Mouse (Mus musculus) lung, embryonic 14.5 days (tissue): ENCODE data around the gene Khk. TPM values are rescaled to one million over a fixed set of nuclear protein-coding genes. Genes with fewer than 3 reads are reported as not detected.
"Not testable (repeated sequence)": the region's sequence is repeated elsewhere in the genome, so short reads cannot be mapped to it uniquely, and the experiment has no call there.

Source experiments
- ATAC-seq: fragments of 200-750 bp; cut with Nextera tagmentation; 2 replicates; pipeline ENCODE4 v1.8.0; 2017; ENCODE audit warnings: mild to moderate bottlenecking, moderate TSS enrichment, moderate library complexity; ENCODE audit not compliant: insufficient read depth
- DNase-seq: peaks from one replicate; pipeline ENCODE4 v3.0.0-alpha.2; 2015
- H3K27ac ChIP-seq: fragments of 300-500 bp; sonication (generic); 2 replicates; pipeline ENCODE4 v1.5.1; 2014; ENCODE audit warnings: low read depth, mild to moderate bottlenecking, moderate library complexity
- H3K27me3 ChIP-seq: fragments of 300-500 bp; sonication (generic); 2 replicates; pipeline ENCODE4 v1.6.1; 2014; ENCODE audit warnings: low read length, control low read depth; ENCODE audit not compliant: insufficient read depth
- H3K36me3 ChIP-seq: fragments of 300-500 bp; sonication (generic); 2 replicates; pipeline ENCODE4 v1.6.1; 2014; ENCODE audit warnings: control low read depth; ENCODE audit not compliant: insufficient read depth
- H3K4me1 ChIP-seq: fragments of 300-500 bp; sonication (generic); 2 replicates; pipeline ENCODE4 v1.6.1; 2014; ENCODE audit warnings: antibody characterized with exemption, control low read depth; ENCODE audit not compliant: insufficient read depth
- H3K4me2 ChIP-seq: fragments of 300-500 bp; sonication (generic); 2 replicates; pipeline ENCODE4 v1.6.1; 2014; ENCODE audit warnings: mild to moderate bottlenecking
- H3K4me3 ChIP-seq: fragments of 300-500 bp; sonication (generic); 2 replicates; pipeline ENCODE4 v1.5.1; 2014; ENCODE audit warnings: low read depth, low read length
- H3K9ac ChIP-seq: fragments of 300-500 bp; sonication (generic); 2 replicates; pipeline ENCODE4 v1.6.1; 2014
- H3K9me3 ChIP-seq: fragments of 300-500 bp; sonication (generic); 2 replicates; pipeline ENCODE4 v1.6.1; 2016; ENCODE audit warnings: low read depth, low read length, control low read depth
- CTCF ChIP-seq: IDR thresholded peaks from 2 replicates; pipeline ENCODE4 v1.5.1; 2016; ENCODE audit warnings: antibody characterized with exemption, low read depth
- WGBS: fragments of 180-500 bp; shearing (Covaris S2); extraction: QIAGEN DNeasy Blood & Tissue Kit; methylation state at CpG from one replicate; pipeline ENCODE4 v1.1.7; 2014; 5-methylcytosine and 5-hydroxymethylcytosine counted together
- polyA plus RNA-seq: library from polyadenylated mRNA; unstranded; fragments of >200 nt; fragmentation: Nextera tagmentation; extraction: Ambion mirVana; gene quantifications from 2 replicates; pipeline ENCODE4 v1.2.1, GENCODE M21; 2014

Gene Khk
- 13.0 and 15.0 TPM in 2 replicates for polyA plus RNA-seq

DNA sequence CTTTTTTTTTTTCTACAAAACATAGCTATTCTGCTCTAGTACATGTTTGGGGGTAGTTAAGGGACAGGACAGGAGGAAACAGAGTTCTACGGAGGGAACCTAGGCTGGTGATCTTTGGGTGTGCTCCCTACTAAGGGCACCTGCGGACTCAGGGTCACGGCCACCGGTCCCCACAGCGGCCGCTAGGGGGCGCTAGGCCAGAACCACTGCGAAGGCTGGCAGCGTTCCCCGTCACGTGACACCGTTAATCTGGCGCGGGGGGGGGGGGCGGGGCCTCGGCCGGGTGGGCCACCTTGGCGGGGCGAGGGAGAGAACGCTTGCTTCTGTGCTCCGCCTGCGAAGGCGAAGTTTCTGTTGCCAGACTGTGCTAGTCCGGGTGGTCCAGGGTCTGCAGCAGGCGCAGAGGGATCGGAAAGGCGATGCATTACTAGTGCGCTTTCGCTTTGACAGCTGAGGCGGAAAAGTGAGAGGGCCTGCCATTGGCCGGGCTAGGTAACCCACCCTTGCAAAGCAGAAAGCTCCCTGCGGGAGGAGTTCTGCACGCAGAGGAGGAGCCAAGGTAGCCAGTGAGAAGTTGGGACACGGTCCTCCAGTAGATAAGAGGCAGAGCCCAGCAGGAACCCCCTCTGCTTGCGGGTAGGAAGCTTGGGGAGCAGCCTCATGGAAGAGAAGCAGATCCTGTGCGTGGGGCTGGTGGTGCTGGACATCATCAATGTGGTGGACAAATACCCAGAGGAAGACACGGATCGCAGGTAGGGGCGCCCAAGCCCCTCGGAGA is at the start of gene Khk:
TSS of gene Khk (plus strand) at position 176 of the 778 bp plus-strand sequence.
- 0 out of 2 replicates have a peak, but pooled peaks cover 6% of the 10 kb centered on the region for H3K4me1 ChIP-seq
- peaks cover 43% of the 10 kb centered on the region for H3K36me3 ChIP-seq
- no peaks in the 10 kb centered on the region for H3K9me3 ChIP-seq
- peak; percentile 91 for TF ChIP-seq CTCF
- peak within 1 kb of the TSS; percentile 47 for H3K4me3 ChIP-seq
- H3K9ac ChIP-seq, result peak within 1 kb of the TSS; percentile 53
- H3K27me3 ChIP-seq, result no peaks in the 10 kb centered on the region
- ATAC-seq (peak; percentile 80), DNase-seq (peak; percentile 94)
- peak within 1 kb of the TSS; percentile 73 for H3K27ac ChIP-seq
- H3K4me2 ChIP-seq, result peak within 1 kb of the TSS; percentile 74
- 1% methylated on average over 40 of the region's 40 CpGs for WGBS

GRCm38 (mm10) chr5:30872574-30872973 is 48.7 kb upstream of the Khk start:
- DNase-seq (no peak), ATAC-seq (no peak)
- Histone ChIP-seq H3K9ac (no peak overlapping the region), H3K27me3 (no peaks in the 10 kb centered on the region), H3K9me3 (no peaks in the 10 kb centered on the region), H3K4me1 (no peaks in the 10 kb centered on the region), H3K36me3 (peaks cover 65% of the 10 kb centered on the region), H3K27ac (no peak overlapping the region), H3K4me2 (no peak overlapping the region), H3K4me3 (no peak overlapping the region)
- TF ChIP-seq CTCF, result no peak
- 89% methylated on average over 9 of the region's 9 CpGs for WGBS

DNA sequence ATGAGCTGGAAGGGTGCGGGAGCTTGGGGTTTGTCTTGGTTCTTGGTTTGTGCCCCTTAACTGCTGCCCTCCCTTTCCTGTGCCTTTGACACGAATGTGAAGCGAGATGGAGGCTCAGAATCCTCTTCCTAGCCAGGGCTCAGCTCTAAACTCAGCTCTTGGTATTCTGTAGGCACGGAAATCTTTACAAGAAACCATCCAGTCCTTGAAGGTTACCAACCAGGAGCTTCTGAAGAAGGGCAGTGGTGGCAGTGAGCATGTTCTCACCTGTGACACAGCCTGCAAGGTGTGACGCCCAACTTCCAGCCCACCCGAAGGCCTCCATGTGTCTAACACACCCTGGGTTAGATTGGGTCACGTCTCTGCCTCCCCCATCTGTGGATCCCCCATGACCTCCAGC is 46.9 kb upstream of the Khk start:
- no peak overlapping the region for H3K27ac ChIP-seq
- no peak overlapping the region for H3K4me2 ChIP-seq
- no peak for TF ChIP-seq CTCF
- H3K9me3 ChIP-seq, result no peaks in the 10 kb centered on the region
- peaks cover 71% of the 10 kb centered on the region for H3K36me3 ChIP-seq
- H3K9ac ChIP-seq, result no peak overlapping the region
- 88% methylated on average over 7 of the region's 7 CpGs for WGBS
- no peak overlapping the region for H3K4me3 ChIP-seq
- H3K4me1 ChIP-seq, result no peaks in the 10 kb centered on the region
- ATAC-seq (no peak), DNase-seq (no peak)
- no peaks in the 10 kb centered on the region for H3K27me3 ChIP-seq

GRCm38 (mm10) chr5:30878616-30879015 is 42.6 kb upstream of the Khk start:
- no peaks in the 10 kb centered on the region for H3K9me3 ChIP-seq
- H3K9ac ChIP-seq, result no peak overlapping the region
- no peak for TF ChIP-seq CTCF
- no peak overlapping the region for H3K27ac ChIP-seq
- DNase-seq (peak; percentile 32), ATAC-seq (no peak)
- H3K4me2 ChIP-seq, result no peak overlapping the region
- no peaks in the 10 kb centered on the region for H3K4me1 ChIP-seq
- peaks cover 46% of the 10 kb centered on the region for H3K36me3 ChIP-seq
- no peak overlapping the region for H3K4me3 ChIP-seq
- WGBS, result 22% methylated on average over 6 of the region's 6 CpGs
- no peaks in the 10 kb centered on the region for H3K27me3 ChIP-seq

- H3K27ac ChIP-seq, result no peak overlapping the region
Observed at GRCm38 (mm10) chr5:30879347-30879943, 41.8 kb upstream of the Khk start.

GRCm38 (mm10) chr5:30881839-30882238 is 39.4 kb upstream of the Khk start:
- not testable (repeated sequence) for H3K4me3 ChIP-seq, H3K27me3 ChIP-seq, H3K27ac ChIP-seq, H3K9me3 ChIP-seq, H3K9ac ChIP-seq, H3K4me2 ChIP-seq, H3K4me1 ChIP-seq, ATAC-seq, DNase-seq
- WGBS, result 81% methylated on average over 4 of the region's 4 CpGs
- H3K36me3 ChIP-seq, result peaks cover 13% of the 10 kb centered on the region

More at GRCm38 (mm10) chr5:30879347-30879943, 41.8 kb upstream of the Khk start:
- ATAC-seq (no peak), DNase-seq (peak; percentile 21)
- TF ChIP-seq CTCF, result no peak; the same call in 1 of the 2 replicates
- Histone ChIP-seq H3K9ac (no peak overlapping the region), H3K36me3 (peaks cover 37% of the 10 kb centered on the region), H3K4me2 (no peak overlapping the region), H3K4me3 (no peak overlapping the region), H3K27me3 (no peaks in the 10 kb centered on the region), H3K9me3 (no peaks in the 10 kb centered on the region), H3K4me1 (no peaks in the 10 kb centered on the region)
- WGBS, result 62% methylated on average over 5 of the region's 5 CpGs

GRCm38 (mm10) chr5:30886209-30886608 is 35.0 kb upstream of the Khk start:
- H3K27ac ChIP-seq, result no peak overlapping the region
- no peak overlapping the region for H3K4me3 ChIP-seq
- H3K36me3 ChIP-seq, result peaks cover 7% of the 10 kb centered on the region
- H3K9me3 ChIP-seq, result no peaks in the 10 kb centered on the region
- no peak overlapping the region for H3K9ac ChIP-seq
- DNase-seq (no peak), ATAC-seq (no peak)
- H3K27me3 ChIP-seq, result no peaks in the 10 kb centered on the region
- WGBS, result 35% methylated on average over 4 of the region's 4 CpGs
- H3K4me2 ChIP-seq, result peak overlapping the region; percentile 75
- peaks cover 9% of the 10 kb centered on the region; the same call in 1 of the 2 replicates for H3K4me1 ChIP-seq
- no peak for TF ChIP-seq CTCF
